Mouse (Mus musculus) G1E (cell line): Measurements from ENCODE around the gene Wipf3. TPM values are rescaled to one million over a fixed set of nuclear protein-coding genes. Genes with fewer than 3 reads are reported as not detected.

Experiments
- ATAC-seq: 2 replicates; pipeline ENCODE4 v1.8.0; 2016; ENCODE audit warnings: mild to moderate bottlenecking; ENCODE audit not compliant: insufficient number of reproducible peaks, poor library complexity, low FRiP score, severe bottlenecking; ENCODE audit errors: extremely low read depth
- DNase-seq: peaks from one replicate; pipeline ENCODE4 v3.0.0; 2012; ENCODE audit warnings: low spot score
- H3K27me3 ChIP-seq: 2 replicates; pipeline ENCODE4 v1.6.1; 2012; ENCODE audit warnings: mild to moderate bottlenecking, low read length, inconsistent platforms; ENCODE audit not compliant: insufficient read depth
- H3K36me3 ChIP-seq: replicated peaks from 2 replicates; pipeline ENCODE3; 2012; ENCODE audit warnings: mild to moderate bottlenecking, inconsistent platforms
- H3K4me1 ChIP-seq: 2 replicates; pipeline ENCODE4 v1.6.1; 2012; ENCODE audit warnings: low read depth, low read length, inconsistent platforms, mixed read lengths; ENCODE audit not compliant: insufficient read depth
- H3K4me3 ChIP-seq: 2 replicates; pipeline ENCODE4 v1.5.1; 2012; ENCODE audit warnings: low read depth, mild to moderate bottlenecking, inconsistent platforms, low read length, moderate library complexity, mixed read lengths
- H3K9me3 ChIP-seq: replicated peaks from 2 replicates; pipeline ENCODE4 v1.6.1; 2012; ENCODE audit warnings: inconsistent platforms
- CTCF ChIP-seq: IDR thresholded peaks from 2 replicates; pipeline ENCODE4 v1.5.1; 2012; ENCODE audit warnings: low read depth, low read length, inconsistent platforms, mixed read lengths
- GATA1 ChIP-seq: IDR thresholded peaks from 2 replicates; pipeline ENCODE4 v1.6.1; 2012; ENCODE audit warnings: borderline replicate concordance, low read length, inconsistent platforms, mixed read lengths
- GATA2 ChIP-seq: IDR thresholded peaks from 2 replicates; pipeline ENCODE4 v1.6.1; 2012; ENCODE audit warnings: low read depth, low read length, inconsistent platforms, borderline replicate concordance
- POLR2AphosphoS5 ChIP-seq: IDR thresholded peaks from 2 replicates; pipeline ENCODE4 v1.6.1; 2012; ENCODE audit warnings: low read depth, low read length, inconsistent platforms; ENCODE audit not compliant: insufficient replicate concordance
- TAL1 ChIP-seq: conservative IDR thresholded peaks from 2 replicates; pipeline ENCODE4 v1.6.1; 2012; ENCODE audit warnings: low read depth, low read length, inconsistent platforms, mixed read lengths
- polyA plus RNA-seq: library from polyadenylated mRNA; stranded (reverse); fragments of >175 nt; gene quantifications from 2 replicates; pipeline ENCODE4 v1.2.3, GENCODE M21; 2012
- total RNA-seq, 2 experiments: library from RNA; stranded (forward) in 1 of 2; stranded (reverse) in 1 of 2; fragments of 200-1000 nt in 1 of 2; fragments of >200 nt in 1 of 2; fragmentation: Nextera tagmentation in 1 of 2; gene quantifications; 2 replicates each; pipeline ENCODE4 v1.2.3; 2014 to 2017

The Wipf3 gene
- total and polyA plus RNA-seq, 3 experiments = 0.11 TPM; not detected in 2

GRCm38 (mm10) chr6:54475926-54476667 is 46.7 kb downstream of the Wipf3 start:
- no peak overlapping the region for H3K4me3 ChIP-seq
- DNase-seq (no peak), ATAC-seq (no peak)
- H3K9me3 ChIP-seq = peaks cover 9% of the 10 kb centered on the region
- no peaks in the 10 kb centered on the region for H3K27me3 ChIP-seq
- TF ChIP-seq CTCF (no peak), GATA2 (no peak), GATA1 (no peak)
- no peaks in the 10 kb centered on the region for H3K4me1 ChIP-seq
- H3K36me3 ChIP-seq = no peaks in the 10 kb centered on the region

- Histone ChIP-seq H3K9me3 (peaks cover 6% of the 10 kb centered on the region; the same call in 1 of the 2 replicates), H3K4me1 (no peaks in the 10 kb centered on the region), H3K36me3 (no peaks in the 10 kb centered on the region), H3K27me3 (no peaks in the 10 kb centered on the region), H3K4me3 (no peak overlapping the region)
- no peak for ATAC-seq
- DNase-seq = no peak
- no peak for TF ChIP-seq TAL1
- no peak for TF ChIP-seq GATA2
- TF ChIP-seq POLR2AphosphoS5 = no peak
- TF ChIP-seq GATA1 = no peak
These were observed 49.4 kb downstream of the Wipf3 start for GRCm38 (mm10) chr6:54478646-54479324.

- no peak for ATAC-seq
- H3K9me3 ChIP-seq = peaks cover under 1% of the 10 kb centered on the region
- no peak overlapping the region for H3K4me3 ChIP-seq
- H3K27me3 ChIP-seq = no peaks in the 10 kb centered on the region
- no peak for DNase-seq
- TF ChIP-seq GATA1 (no peak), TAL1 (no peak), POLR2AphosphoS5 (no peak), GATA2 (no peak), CTCF (no peak)
- no peaks in the 10 kb centered on the region for H3K36me3 ChIP-seq
- H3K4me1 ChIP-seq = no peaks in the 10 kb centered on the region
These were observed 52.1 kb downstream of the Wipf3 start for GRCm38 (mm10) chr6:54481390-54482112.

GRCm38 (mm10) chr6:54485000-54485399 is 55.6 kb downstream of the Wipf3 start:
- no peak for DNase-seq
- TF ChIP-seq GATA2 (no peak), POLR2AphosphoS5 (no peak)
- H3K27me3 ChIP-seq = no peaks in the 10 kb centered on the region

GRCm38 (mm10) chr6:54485435-54485901 is 56.1 kb downstream of the Wipf3 start:
- DNase-seq (no peak), ATAC-seq (no peak)
- Histone ChIP-seq H3K4me1 (no peaks in the 10 kb centered on the region), H3K4me3 (no peak overlapping the region), H3K9me3 (peaks cover 6% of the 10 kb centered on the region), H3K27me3 (no peaks in the 10 kb centered on the region), H3K36me3 (no peaks in the 10 kb centered on the region)
- TF ChIP-seq POLR2AphosphoS5 (no peak), TAL1 (no peak), GATA1 (no peak), GATA2 (no peak)

More at GRCm38 (mm10) chr6:54485000-54485399, 55.6 kb downstream of the Wipf3 start:
- Histone ChIP-seq H3K4me1 (no peaks in the 10 kb centered on the region), H3K36me3 (no peaks in the 10 kb centered on the region), H3K4me3 (no peak overlapping the region), H3K9me3 (peaks cover 6% of the 10 kb centered on the region)
- no peak for ATAC-seq

- no peak for DNase-seq
- no peak for ATAC-seq
These were observed 56.7 kb downstream of the Wipf3 start for GRCm38 (mm10) chr6:54485973-54486569.

More at GRCm38 (mm10) chr6:54485973-54486569, 56.7 kb downstream of the Wipf3 start:
- no peaks in the 10 kb centered on the region for H3K36me3 ChIP-seq
- TF ChIP-seq CTCF = no peak
- no peak for TF ChIP-seq POLR2AphosphoS5
- TF ChIP-seq GATA1 = no peak
- no peak for TF ChIP-seq TAL1
- no peak for TF ChIP-seq GATA2
- H3K4me3 ChIP-seq = no peak overlapping the region
- no peaks in the 10 kb centered on the region for H3K27me3 ChIP-seq
- peaks cover 6% of the 10 kb centered on the region for H3K9me3 ChIP-seq
- H3K4me1 ChIP-seq = no peaks in the 10 kb centered on the region
